Comparison of ENCODE assay signal across 1 mouse cellular context in genomic region chr12:100728646-100729485, GRCm38 (mm10).
A peak's percentile ranks its signal among the peaks of the same experiment; 100 is the strongest.
TF ChIP-seq lines count a peak whose summit lies in the region.

No protein-coding gene starts in this region.

TF ChIP-seq in MEL, 35 proteins besides CTCF, POLR2A, EP300 and RAD21 (continued from another document):
- TF ChIP-seq NELFE (IDR thresholded peaks at IDR 0.05; ENCODE audit: low read depth, low read length) (no peak), HCFC1 (IDR thresholded peaks at IDR 0.05; ENCODE audit: low read depth, low read length) (0 out of 2 replicates have a peak, but pooled peaks have one; percentile 15), MAX (IDR thresholded peaks at IDR 0.05; ENCODE audit: low read length) (no peak)
